Mouse (Mus musculus) Patski (cell line): ENCODE measurements at regions not wholly inside any gene's neighbourhood (a gene's known extent, or its start where the extent isn't known, plus 50 kb on each side); places are given as distances from the start of the nearest gene placed in this dataset.

Experiments
- ATAC-seq: fragments of 100-300 bp; one replicate; pipeline ENCODE4 v1.8.0; 2021
- CTCF ChIA-PET: fragments of 350-600 bp; sonication (Branson Sonifier 250); formaldehyde crosslinking; loops from one replicate; lab custom pipeline; 2022; ENCODE audit warnings: inconsistent platforms; lab: Charles Lee
- POLR2A ChIA-PET: fragments of 350-600 bp; sonication (Branson Sonifier 250); formaldehyde crosslinking; loops from one replicate; lab custom pipeline; 2022; ENCODE audit warnings: antibody characterized with exemption, inconsistent platforms; lab: Charles Lee
- DNase-seq: peaks from one replicate; pipeline ENCODE4 v3.0.0-alpha.2; 2011; ENCODE audit warnings: low read depth, low spot score
- H3K27me3 ChIP-seq: fragments of 371-371 bp; one replicate; pipeline ENCODE4 v1.5.1; 2021
- CTCF ChIP-seq: fragments of 100-300 bp; IDR thresholded peaks from one replicate; pipeline ENCODE4 v1.5.1; 2021
- in situ Hi-C: fragments of 300-500 bp; cut with MboI; formaldehyde crosslinking; loops from 3 replicates; pipeline ENCODE4 v1.11.1; 2018; ENCODE audit warnings: low pct_unique_long_range_greater_than_20kb, mixed read lengths

- DNase-seq, result no peak
- in situ Hi-C loops, result no loop called here
- TF ChIP-seq CTCF, result no peak
- CTCF ChIA-PET, result no interaction called here
- no peaks in the 10 kb centered on the region for H3K27me3 ChIP-seq
- ATAC-seq, result no peak
- POLR2A ChIA-PET, result no interaction called here
Observed at GRCm38 (mm10) chr3:124849915-124850314, 269.0 kb upstream of the 1700003H04Rik start.

GRCm38 (mm10) chr3:124820586-124820985 is 239.7 kb upstream of the 1700003H04Rik start:
- H3K27me3 ChIP-seq, result no peaks in the 10 kb centered on the region
- ChIA-PET POLR2A (no interaction called here), CTCF (interaction anchor here (1.6 kb wide), 1 partner anchor 21 kb away, joined by 5 read pairs; no protein-coding TSS in a partner anchor)
- in situ Hi-C loops, result no loop called here
- TF ChIP-seq CTCF, result no peak
- ATAC-seq (no peak), DNase-seq (no peak)

DNA sequence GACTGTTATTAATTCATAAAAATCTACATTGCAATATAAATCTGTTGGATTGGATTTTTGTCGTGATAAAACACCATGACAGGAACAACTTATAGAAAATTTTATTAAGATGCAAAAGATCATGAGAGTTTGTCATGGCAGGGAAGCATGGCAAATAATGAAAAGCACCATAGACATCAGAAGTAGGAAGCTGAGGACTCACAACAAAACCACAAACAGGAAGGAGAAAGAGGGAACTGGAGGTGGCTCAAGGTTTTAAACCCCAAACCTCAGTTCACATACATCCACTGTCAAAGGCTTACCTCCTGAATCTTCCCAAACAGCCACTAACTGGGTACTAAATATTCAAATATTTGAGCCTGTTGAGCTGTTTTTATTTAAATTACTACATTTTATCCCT is 226.0 kb upstream of the 1700003H04Rik start:
- no peak for TF ChIP-seq CTCF
- no peak for ATAC-seq
- H3K27me3 ChIP-seq, result no peaks in the 10 kb centered on the region
- ChIA-PET CTCF (interaction anchor here (1.3 to 1.5 kb wide), 3 partner anchors 12 to 25 kb away, joined by 3 to 5 read pairs (median 4); no protein-coding TSS in a partner anchor), POLR2A (no interaction called here)
- in situ Hi-C loops, result no loop called here
- DNase-seq, result no peak

- in situ Hi-C loops, result no loop called here
- no peak for TF ChIP-seq CTCF
- no peak for DNase-seq
- ChIA-PET CTCF (no interaction called here), POLR2A (no interaction called here)
- H3K27me3 ChIP-seq, result no peaks in the 10 kb centered on the region
- ATAC-seq, result no peak
Observed at GRCm38 (mm10) chr3:124789220-124790017, 208.5 kb upstream of the 1700003H04Rik start.

GRCm38 (mm10) chr3:124788181-124788580 is 207.3 kb upstream of the 1700003H04Rik start:
- DNase-seq (no peak), ATAC-seq (no peak)
- in situ Hi-C loops, result no loop called here
- ChIA-PET CTCF (no interaction called here), POLR2A (interaction anchor here (0.5 kb wide), 1 partner anchor 1050 kb away, joined by 4 read pairs; no protein-coding TSS in a partner anchor)
- no peaks in the 10 kb centered on the region for H3K27me3 ChIP-seq
- TF ChIP-seq CTCF, result no peak

GRCm38 (mm10) chr3:124770326-124770725 is 189.4 kb upstream of the 1700003H04Rik start:
- ChIA-PET CTCF (no interaction called here), POLR2A (interaction anchor here (0.6 kb wide), 1 partner anchor 734 kb away, joined by 4 read pairs; no protein-coding TSS in a partner anchor)
- DNase-seq, result no peak
- in situ Hi-C loops, result no loop called here
- ATAC-seq, result no peak
- no peaks in the 10 kb centered on the region for H3K27me3 ChIP-seq
- TF ChIP-seq CTCF, result no peak

- CTCF ChIA-PET, result no interaction called here
- TF ChIP-seq CTCF, result no peak
- H3K27me3 ChIP-seq, result no peaks in the 10 kb centered on the region
- POLR2A ChIA-PET, result no interaction called here
- in situ Hi-C loops, result no loop called here
- ATAC-seq (no peak), DNase-seq (no peak)
Observed at GRCm38 (mm10) chr3:124769252-124769651, 188.4 kb upstream of the 1700003H04Rik start.

DNA sequence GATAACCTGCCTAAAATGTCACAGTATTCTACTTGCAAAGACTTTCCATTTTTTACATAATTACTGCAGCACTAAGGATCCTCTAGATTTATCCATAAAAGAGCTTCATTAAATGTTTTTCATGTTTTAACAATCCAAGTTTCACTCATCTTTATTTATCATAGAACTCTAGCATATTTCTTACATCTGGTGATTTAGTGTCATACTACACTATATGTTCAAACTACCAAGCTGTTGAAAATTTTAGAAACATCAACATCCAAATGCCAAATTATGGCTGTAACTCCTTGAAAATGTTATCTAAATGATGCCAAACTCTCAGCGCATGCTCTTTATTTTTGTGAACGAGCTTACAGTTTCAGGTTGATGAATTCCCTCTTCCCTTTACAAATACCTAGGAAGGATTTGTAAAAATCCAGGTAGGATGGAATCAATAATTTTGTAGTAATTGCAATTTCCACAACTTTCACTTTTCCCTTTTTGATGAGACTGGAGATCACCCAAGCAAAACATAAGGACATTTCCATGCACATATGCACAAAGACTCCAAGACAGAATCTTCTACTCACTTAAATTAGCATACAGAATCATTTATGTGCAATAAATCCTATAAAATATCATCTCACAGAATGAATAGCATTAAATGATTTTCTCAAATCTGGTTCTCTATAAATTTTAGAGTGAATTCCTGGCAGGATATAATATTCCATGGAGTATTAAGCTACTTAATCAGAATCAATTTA is 175.0 kb upstream of the 1700003H04Rik start:
- ATAC-seq, result no peak
- in situ Hi-C loops, result no loop called here
- ChIA-PET CTCF (no interaction called here), POLR2A (no interaction called here)
- DNase-seq, result no peak
- H3K27me3 ChIP-seq, result no peaks in the 10 kb centered on the region
- TF ChIP-seq CTCF, result no peak

- ATAC-seq, result no peak
- CTCF ChIA-PET, result no interaction called here
Observed at GRCm38 (mm10) chr3:124752571-124753118, 171.7 kb upstream of the 1700003H04Rik start.

DNA sequence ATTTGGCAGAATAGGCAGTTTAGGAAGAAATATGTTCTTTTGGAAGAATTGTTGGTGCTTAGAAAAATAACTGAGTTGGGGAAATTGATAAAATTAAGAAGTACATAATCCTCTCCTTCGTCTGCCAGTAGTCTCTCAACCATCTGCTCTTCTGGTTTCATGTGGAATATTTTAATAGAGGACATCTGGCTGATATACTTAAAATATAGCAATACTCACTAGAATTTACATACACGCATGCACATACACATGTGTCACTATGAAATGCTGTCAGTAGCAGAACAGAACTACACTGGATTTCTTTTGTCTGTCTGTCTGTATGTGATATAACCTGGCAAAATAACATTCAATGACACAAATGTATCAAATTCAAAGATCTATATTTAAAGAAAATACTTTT is 168.4 kb upstream of the 1700003H04Rik start:
- TF ChIP-seq CTCF, result no peak
- H3K27me3 ChIP-seq, result no peaks in the 10 kb centered on the region
- ATAC-seq (no peak), DNase-seq (no peak)
- POLR2A ChIA-PET, result no interaction called here
- CTCF ChIA-PET, result no interaction called here
- in situ Hi-C loops, result no loop called here

More at GRCm38 (mm10) chr3:124752571-124753118, 171.7 kb upstream of the 1700003H04Rik start:
- DNase-seq, result no peak
- in situ Hi-C loops, result no loop called here
- no peak for TF ChIP-seq CTCF
- POLR2A ChIA-PET, result no interaction called here
- no peaks in the 10 kb centered on the region for H3K27me3 ChIP-seq
